Mouse (Mus musculus): Measurements from ENCODE around the gene Slc18b1. TPM values are rescaled to one million over a fixed set of nuclear protein-coding genes. Genes with fewer than 3 reads are reported as not detected.

The Slc18b1 gene
- polyA plus RNA-seq, 1 experiment = 21.6 TPM

Other genes starting within 250 kb of the Slc18b1 start
- gene Rps12, start 9.7 kb upstream of the Slc18b1 start, polyA plus RNA-seq (2012; rRNA removed) = 1,645 and 1,976 TPM in 2 replicates
- 0.29 and 0.71 TPM in 2 replicates for gene Vnn3, start 54.5 kb downstream of the Slc18b1 start, polyA plus RNA-seq (2012; rRNA removed)
- 58.1 and 174 TPM in 2 replicates for gene Vnn1, start 97.7 kb downstream of the Slc18b1 start, polyA plus RNA-seq (2012; rRNA removed)
- not detected in 2 replicates for gene Taar1, start 123.4 kb downstream of the Slc18b1 start, polyA plus RNA-seq (2012; rRNA removed)
- gene Taar2, start 141.6 kb downstream of the Slc18b1 start, polyA plus RNA-seq (2012; rRNA removed) = not detected in 2 replicates
- gene Taar3, start 152.6 kb downstream of the Slc18b1 start, polyA plus RNA-seq (2012; rRNA removed) = not detected in 2 replicates
- gene Taar4, start 163.5 kb downstream of the Slc18b1 start, polyA plus RNA-seq (2012; rRNA removed) = not detected in 2 replicates
- not detected in 2 replicates for gene Taar5, start 173.7 kb downstream of the Slc18b1 start, polyA plus RNA-seq (2012; rRNA removed)
- not detected in 2 replicates for gene Taar6, start 188.7 kb downstream of the Slc18b1 start, polyA plus RNA-seq (2012; rRNA removed)
- gene Taar7a, start 196.5 kb downstream of the Slc18b1 start, polyA plus RNA-seq (2012; rRNA removed) = not detected in 2 replicates
- not detected in 2 replicates for gene Taar7b, start 203.0 kb downstream of the Slc18b1 start, polyA plus RNA-seq (2012; rRNA removed)
- not detected in 2 replicates for gene Taar7d, start 230.2 kb downstream of the Slc18b1 start, polyA plus RNA-seq (2012; rRNA removed)
- gene Taar7e, start 240.6 kb downstream of the Slc18b1 start, polyA plus RNA-seq (2012; rRNA removed) = not detected in 2 replicates

Measured in large intestine, adult 2 months (tissue).